Mouse (Mus musculus) pancreas, adult 10 weeks (tissue): Measurements from ENCODE around the gene A130010J15Rik. TPM values are rescaled to one million over a fixed set of nuclear protein-coding genes. Genes with fewer than 3 reads are reported as not detected.

Experiments used
- polyA plus RNA-seq: library from polyadenylated mRNA; stranded (reverse); fragments of 350-450 nt; fragmentation: Illumina TruSeq; extraction: RNeasy Lipid Tissue Mini Kit (QIAGEN cat#74804); gene quantifications from one replicate; pipeline ENCODE4 v1.2.3, GENCODE M21; 2015; ENCODE audit warnings: low read depth, low replicate concordance; ENCODE audit not compliant: insufficient read depth

The A130010J15Rik gene
- 1.9 TPM for polyA plus RNA-seq

DNA sequence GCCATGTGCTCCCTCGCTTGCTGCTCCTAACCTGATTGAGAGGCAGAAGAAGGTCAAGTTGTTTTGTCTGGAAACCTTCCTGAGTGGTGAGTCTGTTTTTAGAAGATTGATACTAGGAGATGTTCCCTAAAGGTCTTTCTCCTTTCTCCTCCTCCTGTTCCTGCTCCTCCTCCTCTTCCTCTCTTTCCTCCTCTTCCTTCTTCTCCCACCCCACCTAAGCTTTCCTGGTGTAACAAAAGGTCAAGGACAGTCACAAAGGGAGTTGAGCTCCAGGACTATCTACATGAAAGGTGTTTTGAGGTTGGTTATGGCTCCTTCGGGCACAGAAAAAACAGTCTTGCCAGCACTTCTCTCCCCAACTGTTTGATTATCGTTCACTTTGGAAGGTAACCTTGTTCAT, at the start of gene A130010J15Rik:
TSS of gene A130010J15Rik (plus strand) at position 301 of the 400 bp plus-strand sequence.

DNA sequence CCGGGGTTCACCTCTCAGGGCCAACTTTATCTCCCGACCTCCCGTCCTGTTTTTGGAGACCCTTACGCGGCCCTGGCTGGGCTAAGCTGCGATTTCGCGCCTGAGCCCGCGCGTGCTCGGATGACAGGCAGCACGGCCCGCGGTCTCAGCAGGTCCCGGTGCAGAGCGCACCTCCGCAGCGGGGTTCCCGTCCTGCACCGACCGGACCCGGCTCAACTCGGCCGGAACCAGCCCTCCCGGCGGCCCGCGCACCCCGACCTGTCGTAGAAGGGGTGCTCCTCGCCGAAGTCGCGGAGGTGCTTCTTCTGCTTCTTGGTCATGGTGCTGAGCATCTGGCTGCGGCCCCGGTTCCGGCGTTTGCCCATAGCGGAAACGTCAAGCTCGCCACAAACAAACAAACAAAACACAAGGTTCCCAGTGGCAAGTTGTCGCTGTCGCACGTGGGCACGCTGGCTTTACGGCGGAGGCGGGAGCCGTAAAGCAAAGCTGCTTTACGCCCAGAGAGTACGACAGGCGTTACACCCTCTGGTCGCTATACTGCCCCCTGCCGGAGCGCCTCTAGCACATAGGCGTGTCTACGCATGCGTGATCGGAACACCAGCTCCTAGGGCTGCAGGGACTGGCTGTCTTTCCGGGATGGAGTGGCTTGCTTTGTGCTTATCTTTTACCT, 37.9 kb upstream of the A130010J15Rik start, which contains the start of gene Diexf:
TSS of gene Diexf (minus strand) at position 487 of the 670 bp plus-strand sequence.

DNA sequence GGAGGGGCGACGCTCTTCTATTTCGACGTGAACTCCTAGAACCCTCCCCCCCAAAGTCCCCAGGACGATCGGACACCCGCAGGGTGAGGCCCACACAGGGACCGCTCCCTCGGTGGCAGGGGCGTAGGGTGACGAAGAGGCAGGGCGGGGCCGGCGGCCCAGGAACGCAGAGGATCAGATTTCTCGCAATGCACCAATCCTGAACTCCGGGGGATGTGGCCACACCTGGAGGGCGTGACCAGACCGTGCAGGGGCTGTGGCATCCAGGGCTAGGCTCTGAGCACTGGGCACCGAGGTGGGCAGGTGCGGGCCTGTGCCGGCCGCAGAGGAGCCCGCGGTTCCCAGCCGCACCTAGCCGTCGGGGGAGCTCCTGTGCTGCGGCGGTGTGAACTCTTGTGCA, 15.0 kb upstream of the A130010J15Rik start, which contains the start of gene Irf6:
TSS of gene Irf6 (plus strand) at position 240 of the 400 bp plus-strand sequence.

DNA sequence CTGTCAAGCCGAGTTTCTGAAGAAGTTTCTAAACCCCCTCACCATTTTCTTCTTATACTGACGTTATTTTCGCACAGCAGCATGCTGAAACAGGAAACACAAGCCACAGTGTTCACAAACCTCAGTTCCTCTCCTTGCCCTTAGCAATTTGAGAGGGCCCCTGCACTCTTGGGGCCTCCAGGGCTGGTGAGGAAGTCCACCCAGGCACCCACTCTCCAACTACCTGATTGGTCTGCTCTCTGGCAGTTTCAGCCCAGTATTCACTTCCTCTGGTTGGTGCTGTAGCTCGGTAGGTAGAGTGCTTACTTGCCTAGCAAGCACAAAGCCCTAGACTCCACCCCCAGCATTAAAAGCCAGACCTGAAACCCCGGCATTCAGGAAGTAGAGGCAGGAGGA, 33.5 kb downstream of the A130010J15Rik start, which contains the start of gene Traf3ip3:
TSS of gene Traf3ip3 (minus strand) at position 321 of the 396 bp plus-strand sequence.

DNA sequence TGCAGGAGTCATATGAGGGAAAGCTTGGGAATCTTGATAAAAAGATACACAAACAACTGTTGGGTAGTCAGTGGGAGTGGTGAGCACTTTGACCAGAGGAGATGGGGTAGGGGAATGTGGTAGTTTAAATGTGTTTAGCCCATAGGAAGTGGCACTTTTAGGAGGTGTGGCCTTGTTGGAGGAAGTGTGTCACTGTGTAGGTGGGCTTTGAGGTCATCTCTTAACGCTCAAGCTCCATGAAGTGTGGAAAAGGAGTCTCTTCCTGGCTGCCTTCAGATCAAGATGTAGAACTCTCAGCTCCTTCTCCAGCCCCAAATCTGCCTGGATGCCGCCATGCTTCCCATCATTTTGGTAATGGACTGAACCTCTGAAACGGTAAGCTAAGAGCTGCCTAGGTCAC, 39.7 kb downstream of the A130010J15Rik start, which contains the start of gene Lamb3:
TSS of gene Lamb3 (plus strand) at position 197 of the 400 bp plus-strand sequence.

Other genes with a start within 250 kb of the A130010J15Rik start
- gene Syt14, start 132.3 kb upstream of the A130010J15Rik start, polyA plus RNA-seq, result 1.0 TPM
- gene Diexf, start 37.8 kb upstream of the A130010J15Rik start, polyA plus RNA-seq, result 3.3 TPM
- 8.8 TPM for gene Irf6, start 14.9 kb upstream of the A130010J15Rik start, polyA plus RNA-seq
- not detected for gene Traf3ip3, start 33.7 kb downstream of the A130010J15Rik start, polyA plus RNA-seq
- gene Lamb3, start 39.7 kb downstream of the A130010J15Rik start, polyA plus RNA-seq, result 1.4 TPM
- 13.6 TPM for gene Hsd11b1, start 96.0 kb downstream of the A130010J15Rik start, polyA plus RNA-seq
- 16.8 TPM for gene G0s2, start 105.2 kb downstream of the A130010J15Rik start, polyA plus RNA-seq
- 0.54 TPM for gene Camk1g, start 202.3 kb downstream of the A130010J15Rik start, polyA plus RNA-seq